11 mouse cellular contexts compared by ENCODE assay signal in genomic region chr4:132474631-132475030, GRCm38 (mm10). TPM values are rescaled to one million over a fixed set of nuclear protein-coding genes. Genes with fewer than 3 reads are reported as not detected.
DNase-seq lines count a peak whose midpoint lies in the region; TF ChIP-seq lines count a peak whose summit lies in the region.
"Had no signal": no experiment of that assay in that cellular context is flagged by ENCODE, and none has a peak within 500 bp of the region (broad histone marks: within the 10 kb centered on the region; RNA-seq: fewer than 3 reads in every experiment).

No protein-coding gene starts in this region.

- H3K27me3 ChIP-seq in CH12.LX (replicated peaks) = no peaks in the 10 kb centered on the region
- H3K27me3 ChIP-seq: embryonic facial prominence, embryonic 12.5 days; heart, embryonic 13.5 days; midbrain, embryonic 13.5 days had no signal

- no peak overlapping the region for H3K27ac ChIP-seq in CH12.LX (ENCODE audit: insufficient read depth, low read depth)
- H3K27ac ChIP-seq: embryonic facial prominence, embryonic 12.5 days; heart, embryonic 13.5 days; midbrain, embryonic 13.5 days had no signal

- H3K9me3 ChIP-seq in CH12.LX (replicated peaks; ENCODE audit: low read length) = no peaks in the 10 kb centered on the region
- H3K9me3 ChIP-seq: embryonic facial prominence, embryonic 12.5 days; heart, embryonic 13.5 days; midbrain, embryonic 13.5 days had no signal

- in situ Hi-C loops in CH12.LX (cut with MboI; ENCODE audit: low pct_ligation_motif_present, low pct_unique_long_range_greater_than_20kb, low sequenced_read_pairs) = no loop called here

- no peak for TF ChIP-seq POLR2A in CH12.LX (IDR thresholded peaks at IDR 0.05; ENCODE audit: low read depth, low read length)

- DNase-seq in 416B (ENCODE audit: low read depth) (peak; percentile 78), CH12.LX (ENCODE audit: extremely low read depth) (no peak)
- peak; percentile 87 for DNase-seq in kidney, adult 18-20 months
- peak; percentile 17 for DNase-seq in lung, postnatal 14 days
- DNase-seq in cerebellum, postnatal 25 days = no peak
- no peak for DNase-seq in spleen, postnatal 10 days (ENCODE audit: low spot score in 2 of 2)
- no peak for DNase-seq in cerebellum, postnatal 4 days (ENCODE audit: low spot score in 2 of 2)
- DNase-seq: right cerebral cortex, postnatal 14 days had no signal

- H3K4me2 ChIP-seq in CH12.LX (ENCODE audit: insufficient read depth, low read depth, poor library complexity, severe bottlenecking) = no peak overlapping the region
- H3K4me2 ChIP-seq: embryonic facial prominence, embryonic 12.5 days; heart, embryonic 13.5 days; midbrain, embryonic 13.5 days had no signal

- H3K9ac ChIP-seq in CH12.LX (ENCODE audit: insufficient read depth, low read depth) = no peak overlapping the region
- H3K9ac ChIP-seq: embryonic facial prominence, embryonic 12.5 days; heart, embryonic 13.5 days; midbrain, embryonic 13.5 days had no signal

- peaks cover 0 to 6% of the 10 kb centered on the region in 2 experiments; a peak in 2 of 4 replicates for H3K4me1 ChIP-seq in CH12.LX (ENCODE audit: control insufficient read depth in 1 of 2, insufficient read depth in 2 of 2)
- H3K4me1 ChIP-seq: heart, embryonic 13.5 days; midbrain, embryonic 13.5 days had no signal

- no peak for TF ChIP-seq CTCF in CH12.LX (conservative IDR thresholded peaks at IDR 0.05 in 1 of 2, IDR thresholded peaks at IDR 0.05 in 1 of 2; ENCODE audit: low read depth in 2 of 2, low read length in 2 of 2)

- TF ChIP-seq EP300 in CH12.LX (IDR thresholded peaks at IDR 0.05; ENCODE audit: low read length) = no peak

- no peak overlapping the region for H3K4me3 ChIP-seq in CH12.LX (replicated peaks in 1 of 3; ENCODE audit: low read depth in 2 of 3, low read length in 2 of 3, poor library complexity in 1 of 3)
- H3K4me3 ChIP-seq: embryonic facial prominence, embryonic 12.5 days; heart, embryonic 13.5 days; midbrain, embryonic 13.5 days had no signal

- dilution Hi-C loops in CH12.LX (cut with MboI; ENCODE audit: extremely low pct_ligation_motif_present, extremely low pct_unique_long_range_greater_than_20kb, low sequenced_read_pairs) = no loop called here

- H3K36me3 ChIP-seq in CH12.LX (replicated peaks in 1 of 2; ENCODE audit: control insufficient read depth in 1 of 2, insufficient read depth in 1 of 2, low read length in 1 of 2) = no peaks in the 10 kb centered on the region
- H3K36me3 ChIP-seq: embryonic facial prominence, embryonic 12.5 days; heart, embryonic 13.5 days; midbrain, embryonic 13.5 days had no signal

- no peak for TF ChIP-seq RAD21 in CH12.LX (IDR thresholded peaks at IDR 0.05; ENCODE audit: low read depth, low read length)

- H3K79me2 ChIP-seq in CH12.LX (replicated peaks; ENCODE audit: control insufficient read depth, extremely low read depth, insufficient read depth, poor library complexity, severe bottlenecking) = no peaks in the 10 kb centered on the region; the same call in 1 of the 2 replicates

TF ChIP-seq in CH12.LX, 34 proteins besides CTCF, POLR2A, EP300 and RAD21:
- peak; percentile 48; the same call in 1 of the 2 replicates for TF ChIP-seq IRF4 (IDR thresholded peaks at IDR 0.05; ENCODE audit: low read depth, low read length)
- TF ChIP-seq UBTF (IDR thresholded peaks at IDR 0.05; ENCODE audit: low read depth, low read length) = no peak
- no peak for TF ChIP-seq MYC (IDR thresholded peaks at IDR 0.05; ENCODE audit: low read depth, low read length)

RNA-seq across cellular contexts. Expression of gene Med18, which starts 10.9 kb away (rescaled TPM):
- 17.6 and 20.9 TPM in 2 replicates for total RNA-seq in CH12.LX (2012; rRNA removed)
- 13.9 and 15.5 TPM in 2 replicates for total RNA-seq in CH12.LX (2014; rRNA removed)
- polyA plus RNA-seq in CH12.LX (2012; ENCODE audit: insufficient read length, low read depth) = 12.7 TPM in 2 replicates

RNA-seq across cellular contexts. Expression of gene Sesn2, which starts 35.7 kb away (rescaled TPM):
- total RNA-seq in CH12.LX (2012; rRNA removed) (44.3 and 68.1 TPM in 2 replicates), CH12.LX (2014; rRNA removed) (35.4 and 35.6 TPM in 2 replicates)
- 31.5 and 40.1 TPM in 2 replicates for polyA plus RNA-seq in CH12.LX (2012; ENCODE audit: insufficient read length, low read depth)

RNA-seq across cellular contexts. Expression of gene Phactr4, which starts 52.3 kb away (rescaled TPM):
- total RNA-seq in CH12.LX (2012; rRNA removed) (1.0 and 1.4 TPM in 2 replicates), CH12.LX (2014; rRNA removed) (0.72 and 0.95 TPM in 2 replicates)
- 9.6 and 9.9 TPM in 2 replicates for polyA plus RNA-seq in CH12.LX (2012; ENCODE audit: insufficient read length, low read depth)

RNA-seq across cellular contexts. Expression of gene Atpif1, which starts 58.8 kb away (rescaled TPM):
- total RNA-seq in CH12.LX (2012; rRNA removed) = 263 and 292 TPM in 2 replicates
- total RNA-seq in CH12.LX (2014; rRNA removed) = 342 and 353 TPM in 2 replicates
- polyA plus RNA-seq in CH12.LX (2012; ENCODE audit: insufficient read length, low read depth) = 397 TPM in 2 replicates

Comparison
In these comparisons a context has a peak if more than half of its experiments do, and no peak if none do; other contexts are left out.
1. DNase-seq: peak in 416B (single experiment), kidney, adult 18-20 months (single experiment) and lung, postnatal 14 days (single experiment); none in CH12.LX (single experiment), cerebellum, postnatal 25 days (0 of 2), spleen, postnatal 10 days (0 of 2) and cerebellum, postnatal 4 days (0 of 2).